Mouse (Mus musculus) embryonic fibroblast, embryonic 13.5 days (primary cell): ENCODE measurements at regions not wholly inside any gene's neighbourhood (a gene's known extent, or its start where the extent isn't known, plus 50 kb on each side); places are given as distances from the start of the nearest gene placed in this dataset.

Source experiments
- CTCF ChIP-seq: IDR thresholded peaks from 2 replicates; pipeline ENCODE4 v1.5.1; 2011; ENCODE audit warnings: mild to moderate bottlenecking, control low read depth, low read length, moderate library complexity, borderline replicate concordance; ENCODE audit not compliant: insufficient read depth
- POLR2A ChIP-seq: IDR thresholded peaks from 2 replicates; pipeline ENCODE4 v1.6.1; 2011; ENCODE audit warnings: low read depth, mild to moderate bottlenecking, control low read depth, low read length, moderate library complexity

GRCm38 (mm10) chr12:25394326-25394725 is 297.4 kb upstream of the Id2 start:
- TF ChIP-seq POLR2A (no peak), CTCF (no peak)
